Mouse (Mus musculus): ENCODE measurements around the gene Fam136a. TPM values are rescaled to one million over a fixed set of nuclear protein-coding genes. Genes with fewer than 3 reads are reported as not detected.

Fam136a gene
- total RNA-seq, 2 experiments from 2014 or later: 23.3 to 25.2 TPM

Other genes starting within 250 kb of the Fam136a start
- gene Tgfa, start 170.4 kb upstream of the Fam136a start, total RNA-seq (2021): 10 to 100 TPM; 16.4 TPM
- 10 to 100 TPM; 55.8 to 66.0 TPM for gene Snrpg, start 5.7 kb downstream of the Fam136a start, total RNA-seq (2021)
- gene Pcyox1, start 31.5 kb downstream of the Fam136a start, total RNA-seq (2021): 100 to 1,000 TPM; 106 to 124 TPM
- 100 to 1,000 TPM in 1 of 2 experiments, 10 to 100 TPM in 1; 76.1 to 145 TPM for gene Tia1, start 38.6 kb downstream of the Fam136a start, total RNA-seq (2021)
- not detected for gene Gm44790, start 61.0 kb downstream of the Fam136a start, total RNA-seq (2021)
- 10 to 100 TPM; 21.5 to 22.0 TPM for gene C87436, start 72.7 kb downstream of the Fam136a start, total RNA-seq (2021)
- 100 to 1,000 TPM; 179 to 192 TPM for gene Pcbp1, start 160.7 kb downstream of the Fam136a start, total RNA-seq (2021)